Mouse (Mus musculus) lung, adult 18-20 months (tissue): ENCODE results near the gene Best2.

Experiments
- DNase-seq, 2 experiments: peaks; one replicate each; pipeline ENCODE4 v3.0.0; 2022; ENCODE audit warnings: mixed read lengths in 2 of 2

Gene Best2

DNA sequence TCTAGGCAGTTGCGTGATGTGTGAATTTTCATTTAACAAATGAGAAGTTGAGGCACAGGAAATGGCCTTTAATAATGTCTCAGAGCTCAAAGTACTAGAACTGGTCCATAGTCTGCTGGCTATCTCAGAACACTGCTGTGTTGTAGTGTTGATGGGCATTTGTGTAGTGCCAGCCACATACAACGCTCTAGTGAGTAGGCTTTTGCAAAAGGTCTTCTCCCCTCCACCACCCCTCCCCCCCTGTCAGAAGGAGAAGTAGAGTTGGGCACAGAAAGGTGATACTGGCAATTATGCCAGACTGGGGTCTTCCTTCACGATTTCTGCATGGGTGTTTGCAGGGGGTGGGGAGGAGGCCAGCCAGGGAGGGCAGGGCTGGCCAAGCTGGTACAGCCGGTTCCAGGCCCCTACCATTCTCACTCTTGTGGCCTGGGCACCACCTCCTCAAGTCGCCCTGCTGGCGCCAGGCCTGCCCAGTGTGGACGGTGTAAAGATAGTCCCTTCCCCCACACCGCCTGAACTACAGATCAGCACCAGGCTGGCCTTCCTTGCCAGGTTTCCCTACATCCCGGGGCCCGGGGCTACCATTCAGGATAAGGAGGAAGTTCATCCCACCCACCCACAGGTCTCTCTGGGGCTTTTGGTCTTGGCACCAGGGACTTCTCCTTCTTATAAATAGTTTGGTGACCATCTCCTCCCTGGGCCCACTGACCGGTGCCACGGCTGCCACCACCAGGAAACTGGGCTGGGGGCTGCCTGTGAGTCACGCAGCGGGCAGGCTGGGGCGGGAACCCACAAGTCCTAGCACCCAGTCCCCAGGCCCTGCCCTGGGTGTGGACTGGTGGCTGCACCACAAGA lies 32.5 kb downstream of the Best2 start:
- peak; percentile 81 to 88 for DNase-seq

GRCm38 (mm10) chr8:84980622-84981358 lies 33.5 kb downstream of the Best2 start:
- DNase-seq = peak; percentile 88 to 92

- DNase-seq = peak; percentile 96 to 97
Measured at GRCm38 (mm10) chr8:84979599-84980421, 34.5 kb downstream of the Best2 start.

DNA sequence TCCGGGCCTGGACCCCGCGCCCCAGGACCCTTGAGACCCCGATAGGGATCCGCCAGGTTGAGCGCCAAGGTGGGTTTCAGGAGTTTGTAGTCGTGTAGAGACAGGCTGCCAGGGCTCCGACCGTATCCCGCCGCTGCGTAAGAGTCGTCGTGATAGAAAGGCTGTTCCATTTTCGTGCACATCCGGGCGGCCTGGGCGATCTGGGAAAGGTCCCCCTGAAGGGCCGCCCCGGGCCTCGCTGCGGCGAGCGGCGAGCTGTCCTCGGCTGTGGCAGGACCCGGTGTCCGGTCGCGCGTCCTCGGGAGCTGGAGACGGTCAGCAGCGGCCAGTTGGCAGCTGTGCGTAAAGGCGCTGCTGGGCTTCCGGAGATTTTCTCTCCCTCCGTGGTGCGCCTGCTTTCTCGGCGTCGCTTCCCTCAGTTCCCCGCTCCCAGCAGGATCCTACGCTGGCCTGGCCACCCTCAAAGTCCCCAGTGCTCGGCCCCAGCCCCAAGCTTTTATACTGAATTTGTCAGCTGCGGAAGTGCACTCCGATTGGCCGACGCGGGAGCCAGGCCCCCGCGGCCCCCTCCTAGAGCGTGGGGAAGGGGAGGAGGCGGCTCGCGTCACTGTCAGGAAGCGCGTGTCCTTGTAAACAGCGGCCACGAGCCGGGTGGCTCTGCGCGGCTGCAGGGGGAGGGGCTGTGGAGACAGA lies 35.9 kb downstream of the Best2 start, which contains the start of gene Junb:
Gene Junb (minus strand): TSS at position 471 of the 693 bp plus-strand sequence.
- DNase-seq = peak; percentile 98

- peak; percentile 72 to 81 for DNase-seq
Measured at GRCm38 (mm10) chr8:84977435-84978247, 36.7 kb downstream of the Best2 start.

- DNase-seq = no peak
Measured at GRCm38 (mm10) chr8:84976763-84977434, 37.4 kb downstream of the Best2 start.

- peak; percentile 97 to 98 for DNase-seq
Measured at GRCm38 (mm10) chr8:84976031-84976762, 38.1 kb downstream of the Best2 start.

GRCm38 (mm10) chr8:84975434-84975833 lies 38.9 kb downstream of the Best2 start:
- peak; percentile 79 to 83 for DNase-seq

DNA sequence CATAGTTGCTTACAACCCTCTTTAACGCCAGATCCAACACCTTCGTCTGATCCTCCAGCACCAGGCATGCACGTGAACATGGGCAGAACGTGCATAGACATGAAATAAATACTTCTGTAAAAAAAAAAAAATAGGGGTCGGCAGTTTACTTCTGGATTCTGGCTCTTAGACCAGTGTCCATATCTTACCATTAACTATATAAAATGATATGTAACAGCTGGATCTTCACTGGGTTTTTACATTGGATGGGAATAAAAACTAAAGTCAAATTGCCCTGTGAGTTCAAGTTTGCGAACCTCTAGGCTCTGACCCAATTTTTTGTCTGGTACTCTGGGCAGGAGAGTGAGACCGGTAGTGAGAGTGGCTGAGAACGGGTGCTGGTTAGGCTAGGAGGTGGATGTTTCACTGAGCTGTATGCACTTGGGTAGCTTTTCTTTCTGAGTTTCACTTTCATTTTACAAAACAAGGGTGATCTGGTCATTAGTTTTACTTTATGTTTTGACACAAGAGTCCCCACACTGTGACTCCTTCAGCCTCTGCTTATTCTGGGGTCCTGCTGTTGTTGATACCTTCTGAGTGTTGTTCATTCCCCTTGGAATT lies 39.7 kb downstream of the Best2 start:
- no peak for DNase-seq

GRCm38 (mm10) chr8:84973803-84974542 lies 40.4 kb downstream of the Best2 start:
- peak; percentile 66 to 72 for DNase-seq

DNA sequence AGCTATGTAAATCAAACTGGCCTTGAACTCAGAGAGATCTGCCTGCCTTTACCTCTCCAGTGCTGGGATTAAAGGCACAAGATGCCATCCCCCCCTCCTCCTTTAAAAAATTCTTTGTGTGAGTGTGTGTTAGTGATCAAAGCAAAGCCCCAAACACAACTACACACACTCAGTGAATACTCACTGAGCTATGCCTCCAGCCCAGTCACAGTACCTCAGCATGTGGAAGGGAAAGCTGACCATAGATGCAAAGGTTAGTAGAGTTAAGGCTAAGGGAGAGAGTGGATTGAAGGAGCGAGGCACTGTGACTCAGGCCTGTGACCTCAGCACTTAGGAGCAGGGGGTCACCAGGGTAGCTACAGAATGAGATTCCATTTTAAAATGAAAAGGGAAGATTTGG lies 41.3 kb downstream of the Best2 start:
- no peak for DNase-seq

DNA sequence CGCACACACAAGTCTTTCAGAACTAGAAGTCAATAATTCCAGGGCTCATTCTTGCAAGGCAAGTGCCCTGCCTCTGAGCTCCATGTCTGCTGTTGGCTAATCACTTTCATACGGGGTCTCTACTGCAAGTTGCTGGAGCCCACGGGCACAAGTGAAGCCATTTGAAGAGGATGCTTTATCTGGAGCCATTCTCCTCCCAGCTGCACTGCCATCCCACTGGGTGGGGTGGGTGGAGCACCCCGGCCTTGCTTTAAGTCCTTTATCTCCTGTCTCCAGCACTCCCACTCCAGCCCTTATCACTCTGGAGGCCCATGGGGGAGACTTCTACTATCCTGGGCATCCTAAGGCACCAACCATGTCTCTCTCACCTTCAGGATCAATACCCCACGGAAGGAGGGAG lies 43.4 kb downstream of the Best2 start:
- no peak for DNase-seq

- DNase-seq = no peak
Measured at GRCm38 (mm10) chr8:84970135-84970790, 44.1 kb downstream of the Best2 start.

- peak; percentile 72 to 78 for DNase-seq
Measured at GRCm38 (mm10) chr8:84969241-84970134, 44.8 kb downstream of the Best2 start, which contains the start of the genes Gm49661, Prdx2 and Rnaseh2a. Gene Gm49661 (minus strand): TSS chr8:84969433. Gene Prdx2 (plus strand): TSS chr8:84969587. Gene Rnaseh2a (minus strand): TSS chr8:84969767.

DNA sequence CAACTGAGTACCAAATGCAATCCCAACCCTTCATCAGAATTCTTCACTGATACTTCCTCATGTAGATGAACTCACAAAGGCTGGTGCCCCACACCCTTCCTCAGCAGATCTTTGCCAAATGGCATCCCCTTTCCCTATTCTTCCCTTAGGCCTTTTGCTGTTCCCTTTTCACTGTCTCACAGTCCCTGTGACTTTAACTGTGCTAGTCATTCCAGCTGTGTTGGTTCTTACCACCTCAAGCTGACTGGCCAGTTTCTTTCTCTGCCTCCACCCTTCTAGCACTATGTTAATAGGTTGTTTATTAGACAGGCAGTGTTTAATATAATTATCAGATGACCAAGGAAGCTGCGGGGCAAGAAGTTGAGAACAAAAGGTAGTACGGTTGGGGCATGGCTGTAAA lies 45.7 kb downstream of the Best2 start:
- no peak for DNase-seq

DNA sequence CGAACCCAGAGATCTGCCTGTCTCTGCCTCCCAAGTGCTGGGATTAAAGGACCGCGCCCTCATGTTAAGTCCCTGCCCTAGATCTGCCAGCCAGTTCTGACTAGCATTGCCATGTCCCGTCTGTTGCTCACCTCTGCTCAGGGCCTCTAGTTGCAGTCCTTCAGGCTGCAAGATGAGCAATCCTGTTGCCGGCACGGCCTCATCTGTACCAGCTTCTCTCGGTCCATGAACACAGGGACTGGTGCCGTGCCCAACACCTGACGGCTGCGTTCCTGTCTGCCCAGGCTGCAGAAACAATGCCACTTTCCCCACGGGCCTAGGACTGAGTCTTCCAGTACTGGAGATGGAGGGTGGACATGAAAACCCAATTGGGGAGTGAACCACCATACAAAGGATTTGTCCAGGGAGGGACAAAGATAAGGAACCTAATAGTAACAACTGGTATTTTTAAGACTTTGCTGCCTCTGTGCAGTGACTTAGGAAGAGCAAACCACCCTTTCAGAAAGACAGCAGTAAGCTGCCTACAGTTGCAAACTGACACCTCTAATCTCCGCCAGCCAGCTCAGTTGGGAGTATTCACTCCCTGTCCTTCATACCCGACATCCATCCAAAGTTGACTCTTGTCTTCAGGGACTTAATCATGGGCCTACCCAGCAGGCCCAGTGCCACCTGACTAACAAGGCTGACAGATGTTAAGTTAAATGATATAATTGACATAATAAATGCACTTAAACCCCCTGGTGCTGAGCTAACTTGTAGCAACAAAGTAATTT lies 46.6 kb downstream of the Best2 start:
- DNase-seq = no peak
